Mouse (Mus musculus) kidney, postnatal 10 days (tissue): ENCODE measurements at regions not wholly inside any gene's neighbourhood (a gene's known extent, or its start where the extent isn't known, plus 50 kb on each side); places are given as distances from the start of the nearest gene placed in this dataset.

Source experiments
- DNase-seq: peaks from one replicate; pipeline ENCODE4 v3.0.0; 2021; ENCODE audit warnings: mixed read lengths

DNA sequence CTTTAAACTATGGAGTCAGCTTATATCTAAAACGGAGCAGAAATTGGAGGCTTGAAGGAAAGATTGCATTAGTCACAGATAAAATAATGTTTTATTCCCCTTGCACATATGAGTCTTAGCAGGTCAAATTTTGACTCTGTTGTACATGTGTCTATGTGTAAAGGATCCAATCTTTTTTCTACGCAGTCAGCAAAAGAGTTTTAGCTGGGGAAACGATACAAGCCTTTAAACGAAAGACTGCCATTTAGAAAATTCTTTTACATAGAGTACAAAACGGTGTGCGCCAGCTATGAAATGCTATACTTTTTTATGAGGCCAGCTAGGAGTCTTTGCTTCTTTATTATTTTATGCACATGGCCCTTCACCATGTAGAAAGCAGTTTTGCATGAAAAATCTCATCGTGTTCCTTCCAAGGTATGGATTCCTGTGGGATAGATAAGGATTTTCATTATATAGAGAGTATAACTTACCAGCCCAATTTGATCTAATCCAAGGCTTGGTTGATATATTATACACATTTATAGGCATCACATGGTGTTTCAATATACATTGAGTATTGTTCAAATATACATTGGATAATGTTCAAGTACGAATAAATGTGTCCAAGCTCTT lies 116.0 kb upstream of the Thumpd2 start:
- DNase-seq, result no peak

DNA sequence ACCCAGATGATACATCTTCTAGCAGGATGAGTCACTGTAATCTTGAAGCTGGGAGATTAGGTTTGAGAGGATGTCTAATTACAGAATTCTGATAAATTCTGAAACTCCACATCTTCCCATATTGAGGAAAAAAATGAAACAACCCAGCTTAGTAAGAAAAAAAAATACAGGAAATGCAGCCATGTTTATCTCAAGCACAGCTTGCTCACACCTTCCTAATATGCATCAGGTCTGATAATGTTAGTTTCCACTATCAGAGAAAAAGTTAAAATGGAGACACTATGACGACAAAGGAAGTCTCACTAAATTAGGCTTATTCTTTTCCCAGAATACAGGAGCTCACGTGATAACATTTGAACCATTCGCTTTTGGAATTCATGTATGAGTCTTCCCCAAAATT lies 111.4 kb upstream of the Thumpd2 start:
- DNase-seq, result no peak

DNA sequence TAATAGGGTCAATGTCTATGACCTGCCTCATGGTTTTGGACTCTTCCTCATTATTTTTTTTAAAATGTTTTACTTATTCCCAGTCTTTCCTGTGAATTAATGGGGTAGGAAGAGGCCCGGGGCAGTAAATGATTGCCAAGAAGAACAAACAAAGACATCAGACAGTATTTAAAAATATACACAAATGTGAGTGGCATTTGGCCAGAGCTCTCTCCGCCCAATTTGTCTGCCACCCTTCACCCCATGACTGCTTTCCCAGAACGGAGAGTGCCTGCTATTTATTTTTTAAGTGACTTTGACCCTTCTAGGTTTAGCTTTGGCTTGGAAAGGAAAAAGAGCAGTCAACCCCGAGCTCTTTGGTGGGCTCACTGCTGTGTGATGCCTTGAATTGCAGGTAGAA lies 111.0 kb upstream of the Thumpd2 start:
- DNase-seq, result peak; percentile 16

DNA sequence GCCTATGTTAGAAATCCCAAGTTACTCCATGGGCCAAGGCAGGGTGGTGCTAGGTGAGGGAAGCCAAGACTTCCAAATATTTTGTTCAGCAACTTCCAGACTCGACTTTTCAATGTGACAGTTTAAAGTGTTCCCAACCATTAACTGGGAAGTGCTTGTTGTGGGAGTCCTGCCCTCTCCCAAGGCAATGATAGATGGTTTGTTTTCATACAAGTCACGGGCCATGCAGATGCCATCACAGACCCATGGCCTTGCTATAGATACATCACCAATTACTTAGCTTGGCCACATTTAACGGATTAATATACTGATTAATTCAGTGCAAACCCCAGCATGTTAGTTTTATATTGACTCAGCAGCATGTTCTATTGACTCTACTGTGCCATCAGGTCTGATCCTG lies 108.1 kb upstream of the Thumpd2 start:
- DNase-seq, result no peak

DNA sequence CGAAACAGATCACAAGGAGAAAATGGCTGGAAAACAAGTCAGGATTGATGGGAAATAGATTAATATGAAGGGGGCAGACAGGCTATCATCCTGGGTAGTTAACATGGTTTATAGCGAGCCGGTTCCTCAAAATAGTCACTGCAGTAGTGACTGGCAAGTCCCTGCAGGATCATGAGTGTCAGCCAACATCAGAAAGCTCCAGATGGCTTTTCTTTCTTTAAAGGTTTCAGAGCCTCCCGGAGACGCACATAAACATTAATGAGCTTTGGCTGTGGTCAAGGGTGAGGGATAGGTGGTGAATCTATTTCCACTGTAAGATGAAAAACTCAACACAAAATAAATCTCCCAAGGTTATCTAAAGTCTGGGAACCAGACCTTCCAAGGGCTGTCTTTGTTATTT lies 104.2 kb upstream of the Thumpd2 start:
- peak; percentile 18 for DNase-seq

DNA sequence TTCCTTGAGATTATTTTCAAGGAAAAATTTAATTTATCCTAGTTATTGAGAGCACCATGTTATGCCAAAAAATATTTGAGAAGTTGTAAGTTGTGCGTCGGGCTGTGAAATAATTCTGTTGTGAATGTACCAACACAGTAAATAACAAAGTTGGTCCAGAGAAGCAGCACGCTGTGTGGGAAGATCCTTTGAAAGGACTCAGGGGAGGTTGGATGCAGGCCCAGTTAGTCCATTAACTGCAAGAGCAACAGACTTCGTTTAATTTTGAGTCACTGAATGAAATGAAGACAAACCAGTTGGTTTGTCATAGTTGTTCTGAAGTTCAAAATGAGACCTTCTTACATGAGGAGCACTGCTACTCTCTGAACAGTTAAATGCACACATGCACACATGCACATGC lies 85.8 kb upstream of the Thumpd2 start:
- DNase-seq, result no peak

DNA sequence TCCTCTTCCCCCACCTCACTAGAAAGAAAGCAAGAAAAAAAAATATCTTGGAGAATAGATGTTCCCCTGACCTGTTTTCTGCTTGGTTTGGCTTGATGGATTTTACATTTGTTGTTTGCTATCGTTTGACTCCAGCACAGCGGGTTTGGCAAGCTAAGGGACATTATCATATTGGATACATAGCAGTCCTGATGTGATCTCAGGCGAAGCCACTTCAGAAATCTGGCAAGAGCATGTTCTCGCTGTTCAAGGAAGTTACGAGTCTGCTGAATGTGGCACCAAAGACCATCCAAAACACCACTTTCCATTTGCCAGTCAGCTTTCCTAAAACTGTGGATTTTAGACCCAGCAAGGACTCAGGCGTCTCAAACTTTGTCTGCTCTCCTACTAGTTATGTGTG lies 69.8 kb upstream of the Thumpd2 start:
- DNase-seq, result no peak

DNA sequence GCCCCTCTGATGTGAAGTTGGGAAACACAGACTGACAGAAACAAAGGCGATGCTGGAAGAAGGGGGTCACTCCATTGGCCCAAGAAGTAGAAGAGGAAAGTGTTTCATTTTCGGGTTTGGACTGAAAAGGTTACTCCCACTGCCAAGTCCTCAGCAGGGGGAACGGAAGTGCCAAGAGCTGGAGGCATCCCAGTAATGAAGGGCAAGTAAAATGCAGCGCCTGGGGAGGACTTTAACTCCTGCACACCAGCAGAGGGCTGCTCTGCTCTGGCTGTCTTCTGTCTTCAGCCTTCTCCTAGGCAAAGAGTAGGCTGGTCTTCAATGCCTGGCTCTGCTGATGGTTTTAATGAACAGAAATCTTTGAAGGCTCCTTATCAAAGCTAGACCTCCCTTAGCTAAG lies 68.3 kb upstream of the Thumpd2 start:
- no peak for DNase-seq
